Mouse (Mus musculus) ovary, postnatal 10 days (tissue): ENCODE measurements around the gene Clip4.

Experiments used
- DNase-seq: peaks from one replicate; pipeline ENCODE4 v3.0.0; 2022; ENCODE audit warnings: low spot score

The Clip4 gene

GRCm38 (mm10) chr17:71874077-71874476 is 105.8 kb downstream of the Clip4 start:
- peak; percentile 21 for DNase-seq

GRCm38 (mm10) chr17:71874795-71875194 is 106.5 kb downstream of the Clip4 start:
- DNase-seq, result no peak

GRCm38 (mm10) chr17:71875492-71875891 is 107.2 kb downstream of the Clip4 start:
- no peak for DNase-seq

GRCm38 (mm10) chr17:71881369-71881768 is 113.1 kb downstream of the Clip4 start:
- DNase-seq, result no peak

- no peak for DNase-seq
Observed at GRCm38 (mm10) chr17:71909107-71909506, 140.8 kb downstream of the Clip4 start.

GRCm38 (mm10) chr17:71913188-71913587 is 144.9 kb downstream of the Clip4 start:
- no peak for DNase-seq
